Mouse (Mus musculus): Measurements from ENCODE around the gene Psmd1.
A peak's percentile ranks its signal among the peaks of the same experiment; 100 is the strongest.

Gene Psmd1

GRCm38 (mm10) chr1:86156075-86156474 lies 91.9 kb downstream of the Psmd1 start:
- no peak for DNase-seq (ENCODE audit: low spot score)

- DNase-seq (ENCODE audit: low spot score) = no peak
These were observed 92.4 kb downstream of the Psmd1 start for GRCm38 (mm10) chr1:86156595-86156994.

DNA sequence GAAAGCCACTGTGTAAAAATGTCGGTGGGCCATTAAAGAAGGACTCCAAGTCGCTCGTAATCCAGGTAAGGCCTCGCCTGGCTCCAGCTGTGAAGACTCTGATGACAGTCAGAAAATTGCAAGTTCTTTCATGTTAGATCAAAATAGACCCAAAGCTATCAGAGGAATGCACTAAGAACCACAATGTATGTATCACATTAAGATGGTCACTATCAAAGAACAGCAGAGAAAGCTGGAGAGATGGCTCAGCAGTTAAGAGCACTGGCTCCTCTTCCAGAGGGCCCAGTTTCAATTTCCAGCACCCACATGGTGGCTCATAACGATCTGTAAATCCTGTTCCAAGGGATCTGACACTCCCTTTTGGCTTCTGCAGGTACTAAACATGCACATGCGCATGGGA lies 95.9 kb downstream of the Psmd1 start:
- no peak for DNase-seq (ENCODE audit: low spot score)

DNA sequence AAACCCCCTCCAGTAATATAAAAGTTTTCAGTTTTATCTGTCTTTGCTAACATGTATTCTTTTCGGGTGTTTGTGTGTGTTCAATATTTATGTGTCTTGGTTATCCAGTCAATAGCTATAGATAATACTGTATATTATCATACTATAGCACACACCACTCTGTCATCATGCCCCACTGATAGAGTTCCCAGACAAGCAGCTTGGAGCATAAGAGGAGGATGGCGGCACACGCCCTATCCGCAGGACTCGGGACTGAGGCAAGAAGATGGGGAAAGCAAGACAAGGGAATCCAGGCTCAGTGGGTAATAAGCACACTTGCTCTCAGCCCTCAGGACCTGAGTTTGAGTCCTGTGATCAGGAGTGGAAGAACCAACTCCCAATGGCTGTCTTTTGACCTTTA lies 96.3 kb downstream of the Psmd1 start:
- DNase-seq (ENCODE audit: low spot score) = no peak

DNA sequence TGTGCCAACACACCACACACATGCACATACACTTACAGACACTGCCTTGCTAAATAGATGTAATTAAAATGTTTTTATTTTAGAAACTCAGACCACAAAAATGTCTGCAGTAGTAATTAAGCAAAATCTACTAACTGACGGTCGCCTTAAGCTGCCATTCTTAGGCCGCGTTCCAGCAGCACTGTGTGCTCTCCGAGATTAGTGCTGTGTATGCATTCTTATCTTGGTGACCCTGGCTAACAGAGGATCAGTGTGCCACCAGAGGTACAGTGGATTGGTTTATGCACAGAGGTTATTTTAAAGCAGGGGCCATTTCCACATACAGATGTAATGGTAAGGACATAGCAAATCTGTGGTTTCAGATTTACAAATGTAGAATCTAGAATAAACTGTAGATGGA lies 96.9 kb downstream of the Psmd1 start:
- no peak for DNase-seq (ENCODE audit: low spot score)

DNA sequence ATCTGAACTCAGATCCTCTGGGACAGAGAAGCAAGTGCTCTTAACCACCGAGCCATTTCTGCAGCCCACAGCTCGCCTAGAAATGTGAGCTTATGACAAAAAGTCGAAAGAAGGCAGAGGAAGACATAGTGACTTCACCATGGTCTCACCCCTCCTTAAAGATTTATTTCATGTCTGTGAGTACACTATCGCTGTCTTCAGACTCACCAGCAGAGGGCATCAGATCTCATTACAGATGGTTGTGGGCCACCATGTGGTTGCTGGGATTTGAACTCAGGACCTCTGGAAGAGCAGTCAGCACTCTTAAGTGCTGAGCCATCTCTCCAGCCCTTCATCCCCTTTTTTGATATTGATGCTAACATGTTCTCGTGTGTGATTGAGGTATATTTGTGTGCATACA lies 110.4 kb downstream of the Psmd1 start:
- DNase-seq (ENCODE audit: low spot score) = no peak

GRCm38 (mm10) chr1:86176066-86176465 lies 111.9 kb downstream of the Psmd1 start:
- DNase-seq (ENCODE audit: low spot score) = no peak

- DNase-seq (ENCODE audit: low spot score) = peak; percentile 87
These were observed 114.5 kb downstream of the Psmd1 start for GRCm38 (mm10) chr1:86178462-86179253.

GRCm38 (mm10) chr1:86182004-86182709 lies 118.0 kb downstream of the Psmd1 start:
- no peak for DNase-seq (ENCODE audit: low spot score)

DNA sequence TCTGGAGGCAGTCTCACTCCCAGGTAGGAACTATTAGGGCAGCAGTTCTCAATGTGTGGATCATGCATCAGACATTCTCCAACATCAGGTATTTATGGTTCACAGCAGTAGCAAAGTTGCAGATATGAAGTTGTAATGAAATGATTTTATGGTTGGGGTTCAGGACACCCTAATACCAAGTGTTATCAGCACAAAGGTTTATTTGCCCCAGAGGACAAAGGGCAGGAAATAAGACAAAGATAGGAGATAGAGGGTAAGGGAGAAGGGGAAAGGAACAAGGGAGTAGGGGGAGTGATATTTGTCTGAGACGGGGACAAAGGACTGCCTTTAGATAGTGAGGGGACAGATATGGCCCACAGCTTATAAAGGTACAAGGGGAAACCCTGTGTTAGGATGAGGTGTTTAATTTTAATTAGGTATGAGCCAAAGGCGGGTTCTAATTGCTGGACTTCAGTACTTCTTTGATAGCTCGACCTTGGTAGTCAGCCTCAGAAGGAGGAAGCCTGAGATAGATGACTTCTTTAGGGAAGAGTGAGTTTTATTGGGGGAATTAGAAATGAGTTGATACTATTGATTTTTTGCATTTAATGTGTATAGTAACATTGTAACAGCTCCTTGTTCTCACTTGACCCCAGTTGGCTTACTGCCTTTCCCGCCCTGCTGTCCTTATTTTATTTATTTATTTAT lies 119.5 kb downstream of the Psmd1 start:
- DNase-seq (ENCODE audit: low spot score) = no peak

DNA sequence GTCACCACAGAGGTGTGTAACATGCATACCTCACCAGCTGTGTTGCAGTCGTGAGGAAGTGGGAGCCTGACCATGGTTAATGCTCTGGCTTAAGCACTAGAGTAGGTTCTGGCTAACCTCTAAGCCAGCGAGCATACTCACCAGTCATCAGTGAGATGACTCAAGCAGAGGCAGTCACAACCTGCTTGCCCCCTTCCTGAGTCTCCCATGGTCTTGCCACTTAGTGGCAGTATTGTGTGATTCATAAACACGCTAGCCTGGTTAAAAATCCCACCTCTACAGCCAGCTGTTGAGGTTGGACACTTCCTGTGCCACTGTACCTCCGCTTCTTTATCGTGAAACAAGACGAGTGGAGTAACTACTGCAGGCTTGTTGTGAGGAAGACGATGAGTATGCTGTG lies 122.6 kb downstream of the Psmd1 start:
- no peak for DNase-seq (ENCODE audit: low spot score)

DNA sequence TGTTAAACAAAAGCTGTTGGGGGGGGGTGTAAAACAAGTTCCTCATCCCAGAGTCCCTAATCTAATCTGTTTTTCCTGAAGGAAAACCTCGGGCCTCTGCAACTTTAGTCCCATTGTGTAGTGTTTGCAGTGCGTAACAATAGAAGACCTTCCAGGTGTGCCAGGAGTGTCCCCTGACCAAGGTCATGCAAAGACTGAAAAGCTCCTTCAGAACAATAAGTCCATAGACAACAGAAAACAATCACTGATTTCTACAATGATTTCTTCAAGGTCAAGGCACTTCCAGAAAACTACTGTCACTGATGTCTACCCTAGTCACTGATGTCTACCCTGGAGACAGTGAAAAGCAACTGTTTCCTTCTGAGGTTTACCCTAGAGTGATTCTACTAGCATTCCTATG lies 123.7 kb downstream of the Psmd1 start:
- no peak for DNase-seq (ENCODE audit: low spot score)

DNA sequence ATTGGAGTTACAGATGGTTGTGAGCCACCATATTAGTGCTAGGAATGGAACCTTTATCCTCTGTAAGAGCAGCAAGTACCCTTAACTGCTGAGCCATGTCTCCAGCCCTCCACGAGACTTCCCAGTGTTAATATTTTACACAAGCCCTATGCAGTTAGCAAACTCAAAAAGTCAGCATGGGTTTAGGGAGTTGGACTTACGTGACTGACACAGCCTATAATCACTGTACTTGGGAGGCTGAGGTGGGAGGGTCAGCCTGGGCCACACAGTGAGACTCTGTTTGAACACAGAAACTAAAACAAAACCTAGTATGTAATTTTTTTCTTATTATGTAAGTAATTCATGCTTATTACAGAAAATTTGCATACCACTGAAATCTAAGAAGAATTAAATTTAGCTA lies 124.1 kb downstream of the Psmd1 start:
- DNase-seq (ENCODE audit: low spot score) = no peak

Data from testis, postnatal 10 days (tissue).